13 mouse cellular contexts compared by ENCODE assay signal in the genomic region with DNA sequence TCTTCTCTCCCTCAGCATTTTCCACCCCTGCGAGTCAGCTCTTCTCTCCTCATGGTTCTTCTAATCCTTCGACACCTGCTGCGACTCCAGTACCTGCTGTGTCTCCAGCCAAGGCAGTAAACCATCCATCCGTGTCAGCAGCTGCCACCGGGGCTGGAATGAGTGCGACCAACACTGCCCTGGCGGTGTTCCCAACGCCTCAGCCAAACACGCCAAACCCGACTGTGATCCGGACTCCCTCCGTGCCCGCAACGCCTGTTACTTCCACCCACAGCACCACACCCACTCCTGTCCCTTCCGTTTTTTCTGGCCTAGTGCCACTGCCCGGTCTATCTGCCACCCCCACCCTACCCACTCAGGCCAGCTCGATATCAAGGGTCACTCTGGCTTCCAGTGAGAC. TPM values are rescaled to one million over a fixed set of nuclear protein-coding genes. Genes with fewer than 3 reads are reported as not detected.
DNase-seq lines count a peak whose midpoint lies in the region; ATAC-seq and TF ChIP-seq lines count a peak whose summit lies in the region.
"Had no signal": no experiment of that assay in that cellular context is flagged by ENCODE, and none has a peak within 500 bp of the region (broad histone marks: within the 10 kb centered on the region; RNA-seq: fewer than 3 reads in every experiment).

No protein-coding gene starts in this region.

- H3K36me3 ChIP-seq in forebrain, embryonic 12.5 days (replicated peaks), result peaks cover 88% of the 10 kb centered on the region
- H3K36me3 ChIP-seq in forebrain, embryonic 14.5 days (ENCODE audit: control insufficient read depth, insufficient read depth, low read length), result peaks cover 93% of the 10 kb centered on the region
- H3K36me3 ChIP-seq in kidney, adult 2 months (ENCODE audit: control insufficient read depth, insufficient read depth, low read length), result no peaks in the 10 kb centered on the region; the same call in 1 of the 2 replicates

- no peak overlapping the region for H3K4me3 ChIP-seq in forebrain, embryonic 12.5 days (replicated peaks)
- no peak overlapping the region for H3K4me3 ChIP-seq in forebrain, embryonic 14.5 days (ENCODE audit: low read depth, low read length)
- H3K4me3 ChIP-seq in kidney, adult 2 months (ENCODE audit: insufficient read depth, low read depth, low read length), result no peak overlapping the region
- H3K4me3 ChIP-seq: forebrain, embryonic 15.5 days had no signal

- 0 out of 2 replicates have a peak, but pooled peaks have one; percentile 15 for ATAC-seq in forebrain, embryonic 12.5 days (ENCODE audit: low FRiP score)
- ATAC-seq in forebrain, embryonic 14.5 days, result no peak
- ATAC-seq: forebrain, embryonic 15.5 days had no signal

- TF ChIP-seq POLR2A in kidney, adult 2 months (IDR thresholded peaks at IDR 0.05; ENCODE audit: low read depth, low read length), result no peak

- no peak overlapping the region for H3K27ac ChIP-seq in forebrain, embryonic 12.5 days
- no peak overlapping the region for H3K27ac ChIP-seq in forebrain, embryonic 14.5 days (ENCODE audit: low read depth, low read length)
- H3K27ac ChIP-seq in kidney, adult 2 months (ENCODE audit: insufficient read depth, low read depth, low read length), result no peak overlapping the region
- H3K27ac ChIP-seq: forebrain, embryonic 15.5 days had no signal

- no peak overlapping the region for H3K4me2 ChIP-seq in forebrain, embryonic 12.5 days
- no peak overlapping the region for H3K4me2 ChIP-seq in forebrain, embryonic 14.5 days (ENCODE audit: low read length)
- H3K4me2 ChIP-seq: forebrain, embryonic 15.5 days had no signal

- H3K9ac ChIP-seq in forebrain, embryonic 12.5 days, result no peak overlapping the region
- no peak overlapping the region for H3K9ac ChIP-seq in forebrain, embryonic 14.5 days (ENCODE audit: low read length)
- H3K9ac ChIP-seq: forebrain, embryonic 15.5 days had no signal

- no peaks in the 10 kb centered on the region for H3K4me1 ChIP-seq in forebrain, embryonic 12.5 days
- H3K4me1 ChIP-seq in forebrain, embryonic 14.5 days (ENCODE audit: control insufficient read depth, insufficient read depth, low read length), result no peaks in the 10 kb centered on the region
- peaks cover 9% of the 10 kb centered on the region for H3K4me1 ChIP-seq in kidney, adult 2 months (ENCODE audit: control insufficient read depth, insufficient read depth, low read length)
- H3K4me1 ChIP-seq: forebrain, embryonic 15.5 days had no signal

- no peaks in the 10 kb centered on the region for H3K9me3 ChIP-seq in forebrain, embryonic 12.5 days
- H3K9me3 ChIP-seq in forebrain, embryonic 14.5 days (replicated peaks; ENCODE audit: control insufficient read depth, low read length), result no peaks in the 10 kb centered on the region
- H3K9me3 ChIP-seq: forebrain, embryonic 15.5 days had no signal

- DNase-seq in forebrain, embryonic 14.5 days (ENCODE audit: low spot score), result no peak
- DNase-seq in ovary, postnatal 36 days (ENCODE audit: low spot score), result peak; percentile 16
- no peak for DNase-seq in ovary, adult 18-20 months (ENCODE audit: low spot score)
- DNase-seq in kidney, adult 2 months, result peak; percentile 94
- peak; percentile 59 for DNase-seq in skeletal muscle tissue, adult 2 months (ENCODE audit: low read depth, low spot score)
- no peak for DNase-seq in Muller cell, postnatal 12 days (ENCODE audit: inconsistent ontology term)
- no peak for DNase-seq in right cerebral cortex, postnatal 25 days
- DNase-seq: embryo, embryonic 11 days had no signal

- no peaks in the 10 kb centered on the region for H3K27me3 ChIP-seq in forebrain, embryonic 12.5 days
- no peaks in the 10 kb centered on the region for H3K27me3 ChIP-seq in forebrain, embryonic 14.5 days (replicated peaks; ENCODE audit: control insufficient read depth, insufficient read depth, low read length)
- no peaks in the 10 kb centered on the region for H3K27me3 ChIP-seq in kidney, adult 2 months (replicated peaks; ENCODE audit: control insufficient read depth, insufficient read depth, low read length)
- H3K27me3 ChIP-seq: forebrain, embryonic 15.5 days had no signal

- no peak for TF ChIP-seq CTCF in kidney, adult 2 months (conservative IDR thresholded peaks at IDR 0.05; ENCODE audit: insufficient read depth, insufficient read length, low read depth, low read length)

- WGBS in forebrain, embryonic 12.5 days, result 95% methylated on average over 17 of the region's 17 CpGs
- 90% methylated on average over 17 of the region's 17 CpGs for WGBS in forebrain, embryonic 14.5 days
- 30% methylated on average over 17 of the region's 17 CpGs for WGBS in kidney, adult 2 months

RNA-seq across cellular contexts. Expression of a gene that starts 11.0 kb away (rescaled TPM):
- not detected in 2 replicates for polyA plus RNA-seq in forebrain, embryonic 12.5 days (2016; fragmentation: Nextera tagmentation; extraction: Ambion mirVana)
- not detected in 2 replicates for polyA plus RNA-seq in forebrain, embryonic 14.5 days (2014; fragmentation: Nextera tagmentation; extraction: Ambion mirVana)
- polyA plus RNA-seq in kidney, adult 2 months (2012; rRNA removed), result 0.03 TPM in 1 of 2 replicates, not detected in the other
- polyA plus RNA-seq: forebrain, embryonic 15.5 days; heart, embryonic 16.5 days; liver, adult 2 months; spleen, adult 2 months had no signal

RNA-seq across cellular contexts. Expression of a gene that starts 14.0 kb away (rescaled TPM):
- polyA plus RNA-seq in forebrain, embryonic 12.5 days (2016; fragmentation: Nextera tagmentation; extraction: Ambion mirVana), result 29.4 and 31.2 TPM in 2 replicates
- 13.7 and 18.7 TPM in 2 replicates for polyA plus RNA-seq in forebrain, embryonic 14.5 days (2014; fragmentation: Nextera tagmentation; extraction: Ambion mirVana)
- 14.8 and 15.3 TPM in 2 replicates for polyA plus RNA-seq in kidney, adult 2 months (2012; rRNA removed)

RNA-seq across cellular contexts. Expression of a gene that starts 14.3 kb away (rescaled TPM):
- 13.3 and 13.8 TPM in 2 replicates for polyA plus RNA-seq in forebrain, embryonic 12.5 days (2016; fragmentation: Nextera tagmentation; extraction: Ambion mirVana)
- 7.0 and 8.5 TPM in 2 replicates for polyA plus RNA-seq in forebrain, embryonic 14.5 days (2014; fragmentation: Nextera tagmentation; extraction: Ambion mirVana)
- 9.7 and 10.6 TPM in 2 replicates for polyA plus RNA-seq in kidney, adult 2 months (2012; rRNA removed)

Comparison
In these comparisons a context has a peak if more than half of its experiments do, and no peak if none do; other contexts are left out.
1. DNase-seq: peak in ovary, postnatal 36 days (single experiment), kidney, adult 2 months (single experiment) and skeletal muscle tissue, adult 2 months (single experiment); none in forebrain, embryonic 14.5 days (single experiment), ovary, adult 18-20 months (single experiment), Muller cell, postnatal 12 days (single experiment) and right cerebral cortex, postnatal 25 days (single experiment).